ENCODE assay signal across 8 mouse cellular contexts in the genomic region with DNA sequence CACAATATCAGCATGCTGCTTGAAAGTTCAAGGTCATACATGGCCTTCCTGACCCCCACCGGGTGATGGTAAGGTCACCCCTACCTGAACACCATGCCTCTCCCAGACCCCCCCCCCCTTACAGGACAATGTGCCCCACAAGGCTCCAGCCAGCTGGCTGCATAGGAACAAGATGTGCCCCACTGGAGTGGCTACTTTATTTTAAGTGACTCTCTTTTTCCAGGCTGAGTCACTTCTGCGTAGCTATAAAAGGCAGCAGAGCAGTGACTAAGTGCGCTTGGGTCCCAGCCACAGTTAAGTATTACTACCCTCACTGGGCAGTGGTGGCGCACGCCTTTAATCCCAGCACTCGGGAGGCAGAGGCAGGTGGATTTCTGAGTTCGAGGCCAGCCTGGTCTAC.
DNase-seq lines count a peak whose midpoint lies in the region; ATAC-seq and TF ChIP-seq lines count a peak whose summit lies in the region.

No protein-coding gene starts in this region.

- H3K27me3 ChIP-seq in megakaryocyte, embryonic 14.5 days (replicated peaks), result no peaks in the 10 kb centered on the region
- no peaks in the 10 kb centered on the region for H3K27me3 ChIP-seq in heart, embryonic 12.5 days (replicated peaks)

- no peak overlapping the region for H3K4me2 ChIP-seq in heart, embryonic 12.5 days

- no peak for TF ChIP-seq CTCF in gastrocnemius, adult 2 months (IDR thresholded peaks at IDR 0.05)

- peaks cover 85% of the 10 kb centered on the region for H3K4me1 ChIP-seq in megakaryocyte, embryonic 14.5 days
- peaks cover 50% of the 10 kb centered on the region for H3K4me1 ChIP-seq in heart, embryonic 12.5 days (replicated peaks)

- no peak overlapping the region for H3K4me3 ChIP-seq in gastrocnemius, adult 2 months
- peak overlapping the region; percentile 67 for H3K4me3 ChIP-seq in megakaryocyte, embryonic 14.5 days (replicated peaks)
- no peak overlapping the region for H3K4me3 ChIP-seq in heart, embryonic 12.5 days

- H3K27ac ChIP-seq in gastrocnemius, adult 2 months, result peak overlapping the region; percentile 53
- H3K27ac ChIP-seq in heart, embryonic 12.5 days (ENCODE audit: poor library complexity, severe bottlenecking), result peak overlapping the region; percentile 73

- 67% methylated on average over 7 of the region's 7 CpGs for WGBS in heart, embryonic 12.5 days

- ATAC-seq in megakaryocyte, adult 5-6 weeks (ENCODE audit: poor library complexity, severe bottlenecking), result no peak
- peak; percentile 67 for ATAC-seq in heart, embryonic 12.5 days (ENCODE audit: insufficient number of reproducible peaks, low FRiP score)

- H3K9ac ChIP-seq in heart, embryonic 12.5 days, result no peak overlapping the region

- H3K9me3 ChIP-seq in megakaryocyte, embryonic 14.5 days, result no peaks in the 10 kb centered on the region
- H3K9me3 ChIP-seq in heart, embryonic 12.5 days (replicated peaks), result no peaks in the 10 kb centered on the region

- DNase-seq in gastrocnemius, adult 2 months, result peak; percentile 41
- no peak for DNase-seq in gastrocnemius, postnatal 36 days
- DNase-seq in skeletal muscle tissue, adult 2 months (ENCODE audit: low read depth, low spot score), result peak; percentile 30
- DNase-seq in frontal cortex, postnatal 36 days (ENCODE audit: low spot score in 2 of 2), result no peak
- no peak for DNase-seq in spleen, postnatal 14 days (ENCODE audit: low spot score in 2 of 2)

- H3K36me3 ChIP-seq in megakaryocyte, embryonic 14.5 days (replicated peaks; ENCODE audit: low read length), result peaks cover 71% of the 10 kb centered on the region
- peaks cover 18% of the 10 kb centered on the region for H3K36me3 ChIP-seq in heart, embryonic 12.5 days

- intact Hi-C loops in gastrocnemius, adult 2 months (cut with DNase I), result no loop called here
- intact Hi-C loops in gastrocnemius, postnatal 36 days (cut with DNase I), result no loop called here

Comparison
In these comparisons a context has a peak if more than half of its experiments do, and no peak if none do; other contexts are left out.
1. DNase-seq: peak in gastrocnemius, adult 2 months (single experiment) and skeletal muscle tissue, adult 2 months (single experiment); none in gastrocnemius, postnatal 36 days (0 of 2), frontal cortex, postnatal 36 days (0 of 2) and spleen, postnatal 14 days (0 of 2).